Mouse (Mus musculus): Measurements from ENCODE around the gene Prr23a3. TPM values are rescaled to one million over a fixed set of nuclear protein-coding genes. Genes with fewer than 3 reads are reported as not detected.

Gene Prr23a3
- total RNA-seq (2017): not detected in 2 replicates

GRCm38 (mm10) chr9:98864571-98864970 lies at the start of gene Prr23a3:
TSS of gene Prr23a3 (plus strand) at chr9:98864767.
- ATAC-seq (ENCODE audit: extremely low read depth, insufficient number of reproducible peaks, low FRiP score, poor library complexity, severe bottlenecking): no peak

GRCm38 (mm10) chr9:98816066-98816465 lies 48.5 kb upstream of the Prr23a3 start:
- ATAC-seq (ENCODE audit: extremely low read depth, insufficient number of reproducible peaks, low FRiP score, poor library complexity, severe bottlenecking): no peak

- ATAC-seq (ENCODE audit: extremely low read depth, insufficient number of reproducible peaks, low FRiP score, poor library complexity, severe bottlenecking): no peak
These were observed 47.0 kb upstream of the Prr23a3 start for GRCm38 (mm10) chr9:98817592-98817991.

GRCm38 (mm10) chr9:98818971-98819370 lies 45.6 kb upstream of the Prr23a3 start:
- no peak for ATAC-seq (ENCODE audit: extremely low read depth, insufficient number of reproducible peaks, low FRiP score, poor library complexity, severe bottlenecking)

- ATAC-seq (ENCODE audit: extremely low read depth, insufficient number of reproducible peaks, low FRiP score, poor library complexity, severe bottlenecking): no peak
These were observed 45.1 kb upstream of the Prr23a3 start for GRCm38 (mm10) chr9:98819481-98819880.

- ATAC-seq (ENCODE audit: extremely low read depth, insufficient number of reproducible peaks, low FRiP score, poor library complexity, severe bottlenecking): no peak
These were observed 44.1 kb upstream of the Prr23a3 start for GRCm38 (mm10) chr9:98820461-98820860.

- ATAC-seq (ENCODE audit: extremely low read depth, insufficient number of reproducible peaks, low FRiP score, poor library complexity, severe bottlenecking): no peak
These were observed 43.5 kb upstream of the Prr23a3 start for GRCm38 (mm10) chr9:98821067-98821466.

GRCm38 (mm10) chr9:98823805-98824204 lies 40.8 kb upstream of the Prr23a3 start:
- ATAC-seq (ENCODE audit: extremely low read depth, insufficient number of reproducible peaks, low FRiP score, poor library complexity, severe bottlenecking): no peak

GRCm38 (mm10) chr9:98829508-98829907 lies 35.1 kb upstream of the Prr23a3 start:
- no peak for ATAC-seq (ENCODE audit: extremely low read depth, insufficient number of reproducible peaks, low FRiP score, poor library complexity, severe bottlenecking)

GRCm38 (mm10) chr9:98837537-98838074 lies 27.0 kb upstream of the Prr23a3 start:
- no peak for ATAC-seq (ENCODE audit: extremely low read depth, insufficient number of reproducible peaks, low FRiP score, poor library complexity, severe bottlenecking)

- ATAC-seq (ENCODE audit: extremely low read depth, insufficient number of reproducible peaks, low FRiP score, poor library complexity, severe bottlenecking): no peak
These were observed 22.4 kb upstream of the Prr23a3 start, which contains the start of gene Prr23a1 for GRCm38 (mm10) chr9:98842117-98842516. TSS of gene Prr23a1 (plus strand) at chr9:98842503.

- no peak for ATAC-seq (ENCODE audit: extremely low read depth, insufficient number of reproducible peaks, low FRiP score, poor library complexity, severe bottlenecking)
These were observed 8.4 kb upstream of the Prr23a3 start, which contains the start of gene Prr23a2 for GRCm38 (mm10) chr9:98856210-98856609. TSS of gene Prr23a2 (plus strand) at chr9:98856494.

- no peak for ATAC-seq (ENCODE audit: extremely low read depth, insufficient number of reproducible peaks, low FRiP score, poor library complexity, severe bottlenecking)
These were observed 1.1 kb upstream of the Prr23a3 start for GRCm38 (mm10) chr9:98863463-98863862.

GRCm38 (mm10) chr9:98901486-98901885 lies 36.9 kb downstream of the Prr23a3 start:
- ATAC-seq (ENCODE audit: extremely low read depth, insufficient number of reproducible peaks, low FRiP score, poor library complexity, severe bottlenecking): no peak

- ATAC-seq (ENCODE audit: extremely low read depth, insufficient number of reproducible peaks, low FRiP score, poor library complexity, severe bottlenecking): no peak
These were observed 38.3 kb downstream of the Prr23a3 start, which contains the start of gene 7420426K07Rik for GRCm38 (mm10) chr9:98902819-98903218. TSS of gene 7420426K07Rik (plus strand) at chr9:98903119.

Other genes with a start within 250 kb of the Prr23a3 start
- not detected in 2 replicates for gene Prr23a1, start 22.3 kb upstream of the Prr23a3 start, total RNA-seq (2017)
- not detected in 2 replicates for gene Prr23a2, start 8.3 kb upstream of the Prr23a3 start, total RNA-seq (2017)
- not detected in 2 replicates for gene 7420426K07Rik, start 38.4 kb downstream of the Prr23a3 start, total RNA-seq (2017)
- not detected in 2 replicates for gene Foxl2, start 90.5 kb downstream of the Prr23a3 start, total RNA-seq (2017)
- 68.6 and 71.9 TPM in 2 replicates for gene Faim, start 121.6 kb downstream of the Prr23a3 start, total RNA-seq (2017)
- not detected in 2 replicates for gene Gm1123, start 170.9 kb downstream of the Prr23a3 start, total RNA-seq (2017)

Data from neutrophil, adult 5-6 weeks (primary cell).